ENCODE assay signal across 8 mouse cellular contexts in genomic region chr3:68495096-68495735, GRCm38 (mm10).
A peak's percentile ranks its signal among the peaks of the same experiment; 100 is the strongest.
DNase-seq lines count a peak whose midpoint lies in the region; ATAC-seq and TF ChIP-seq lines count a peak whose summit lies in the region.

No protein-coding gene starts in this region.

- peak overlapping the region; percentile 98 for H3ac ChIP-seq in C2C12 (ENCODE audit: control insufficient read depth, insufficient read length, low read depth)

- WGBS in midbrain, postnatal 0 days, result 0% methylated on average over 36 of the region's 38 CpGs

- H3K27me3 ChIP-seq in C2C12 (ENCODE audit: control insufficient read depth, insufficient read depth, insufficient read length), result no peaks in the 10 kb centered on the region
- H3K27me3 ChIP-seq in midbrain, postnatal 0 days (ENCODE audit: insufficient read depth, low read length), result no peaks in the 10 kb centered on the region

- H3K36me3 ChIP-seq in C2C12 (ENCODE audit: control insufficient read depth, insufficient read depth), result peaks cover 20% of the 10 kb centered on the region
- H3K36me3 ChIP-seq in midbrain, postnatal 0 days (ENCODE audit: insufficient read depth, low read length), result no peaks in the 10 kb centered on the region

- peak overlapping the region; percentile 75 for H3K9ac ChIP-seq in midbrain, postnatal 0 days (replicated peaks; ENCODE audit: low read length, poor library complexity, severe bottlenecking)

- H3K79me3 ChIP-seq in C2C12 (ENCODE audit: low read depth), result peaks cover 46% of the 10 kb centered on the region

- H3K4me3 ChIP-seq in C2C12 (ENCODE audit: insufficient read depth, poor library complexity, severe bottlenecking), result peak overlapping the region; percentile 71
- peak overlapping the region; percentile 75 for H3K4me3 ChIP-seq in midbrain, postnatal 0 days (ENCODE audit: low read depth, low read length)

- H3K79me2 ChIP-seq in C2C12 (ENCODE audit: control insufficient read depth, insufficient read depth), result peaks cover 58% of the 10 kb centered on the region

- no peaks in the 10 kb centered on the region for H3K9me3 ChIP-seq in midbrain, postnatal 0 days (ENCODE audit: low read length)

- ATAC-seq in erythroblast, adult 5-6 weeks (replicated peaks; ENCODE audit: low FRiP score, poor library complexity, severe bottlenecking), result peak; percentile 32
- peak; percentile 41 for ATAC-seq in midbrain, postnatal 0 days (ENCODE audit: low FRiP score)

- peak; percentile 62 for DNase-seq in adrenal gland, postnatal 14 days
- DNase-seq in heart, adult 8-10 months (ENCODE audit: low spot score), result peak; percentile 71
- peak; percentile 66 for DNase-seq in kidney, adult 9 months
- peak; percentile 42 for DNase-seq in liver
- peak; percentile 55 for DNase-seq in midbrain, postnatal 0 days (ENCODE audit: low spot score)
- peak; percentile 34 for DNase-seq in urinary bladder, postnatal 25 days (ENCODE audit: low spot score)

- no peak for TF ChIP-seq CTCF in C2C12 (IDR thresholded peaks at IDR 0.05; ENCODE audit: control insufficient read depth, insufficient read depth, insufficient read length)
- TF ChIP-seq CTCF in midbrain, postnatal 0 days (IDR thresholded peaks at IDR 0.05), result 0 out of 2 replicates have a peak, but pooled peaks have one; percentile 2

- peak overlapping the region; percentile 97 for H3K4me2 ChIP-seq in midbrain, postnatal 0 days (ENCODE audit: low read depth, low read length, poor library complexity, severe bottlenecking)

- H3K4me1 ChIP-seq in midbrain, postnatal 0 days (ENCODE audit: insufficient read depth, low read length), result 0 out of 2 replicates have a peak, but pooled peaks cover 4% of the 10 kb centered on the region

- H3K27ac ChIP-seq in midbrain, postnatal 0 days (ENCODE audit: low read depth, low read length), result peak overlapping the region; percentile 32; the same call in 1 of the 2 replicates

TF ChIP-seq in C2C12, 6 proteins besides CTCF, POLR2A, EP300 and RAD21:
- no peak for TF ChIP-seq CEBPB (IDR thresholded peaks at IDR 0.05; ENCODE audit: low read depth)
- no peak for TF ChIP-seq MYOG (IDR thresholded peaks at IDR 0.05; ENCODE audit: control insufficient read depth, extremely low read depth, insufficient read length)
- TF ChIP-seq FOSL1 (IDR thresholded peaks at IDR 0.05; ENCODE audit: insufficient read depth, low read length, poor library complexity, severe bottlenecking), result peak; percentile 5
- TF ChIP-seq USF1 (IDR thresholded peaks at IDR 0.05; ENCODE audit: low read depth), result no peak
- TF ChIP-seq MAX (IDR thresholded peaks at IDR 0.05), result no peak

Comparison
In these comparisons a context has a peak if more than half of its experiments do, and no peak if none do; other contexts are left out.
1. Peak in every context shown above with its lines: DNase-seq, ATAC-seq, H3K4me3 ChIP-seq and H3K27ac ChIP-seq.